Mouse (Mus musculus) embryo, embryonic 10 days (tissue): Measurements from ENCODE around the gene Acta2.
A peak's percentile ranks its signal among the peaks of the same experiment; 100 is the strongest.

Experiments
- DNase-seq: peaks from one replicate; pipeline ENCODE4 v3.0.0-alpha.2; 2015; ENCODE audit warnings: low spot score

The Acta2 gene

DNA sequence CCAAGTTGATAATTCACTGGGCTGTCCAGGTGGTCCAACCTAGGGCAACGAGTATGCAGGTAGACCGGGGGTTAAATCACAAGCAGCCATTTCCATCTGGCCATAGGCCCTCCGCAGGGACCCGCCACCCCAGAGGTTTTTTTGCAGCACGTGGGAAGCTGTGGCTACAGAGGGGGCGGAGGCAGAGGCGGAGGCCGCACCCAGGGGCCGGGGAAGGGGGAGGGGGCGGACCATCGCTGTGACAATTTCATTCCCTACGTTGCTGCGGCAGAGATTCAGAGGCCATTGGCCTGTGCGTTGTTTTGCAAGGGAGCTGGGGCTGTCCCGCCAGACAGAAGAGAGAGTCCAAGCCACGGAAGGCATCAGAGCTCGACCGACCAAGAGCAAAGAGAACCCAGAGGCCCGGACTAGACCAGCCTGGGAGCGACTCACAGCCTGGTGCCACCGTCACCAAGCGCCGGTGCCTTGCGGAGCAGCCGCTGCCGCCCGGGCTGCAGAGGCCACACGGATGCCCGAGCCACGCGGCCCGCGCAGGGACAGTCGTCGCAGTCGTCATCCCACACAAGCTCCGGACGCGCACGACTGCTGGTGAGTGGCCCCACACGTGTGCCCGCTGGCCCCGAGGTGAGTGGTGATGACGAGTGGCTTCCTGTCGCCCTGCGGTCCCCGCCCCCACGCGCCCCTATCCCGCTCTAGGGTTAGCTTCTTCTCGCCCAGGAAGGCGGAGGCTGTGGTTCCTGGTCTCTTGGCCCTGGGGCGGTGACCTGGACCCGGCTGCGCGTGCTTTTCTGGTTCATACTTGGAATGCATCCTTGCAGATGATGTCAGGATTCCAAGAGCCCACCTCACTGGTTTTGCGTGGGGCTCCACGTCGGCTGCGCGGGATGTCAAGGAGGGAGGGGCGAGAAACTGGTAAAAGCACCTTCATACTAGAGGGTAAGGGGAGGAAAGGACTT is 63.1 kb downstream of the Acta2 start, which contains the start of gene Stambpl1:
Gene Stambpl1 (plus strand): TSS at position 222 of the 956 bp plus-strand sequence.
- peak; percentile 53 for DNase-seq

DNA sequence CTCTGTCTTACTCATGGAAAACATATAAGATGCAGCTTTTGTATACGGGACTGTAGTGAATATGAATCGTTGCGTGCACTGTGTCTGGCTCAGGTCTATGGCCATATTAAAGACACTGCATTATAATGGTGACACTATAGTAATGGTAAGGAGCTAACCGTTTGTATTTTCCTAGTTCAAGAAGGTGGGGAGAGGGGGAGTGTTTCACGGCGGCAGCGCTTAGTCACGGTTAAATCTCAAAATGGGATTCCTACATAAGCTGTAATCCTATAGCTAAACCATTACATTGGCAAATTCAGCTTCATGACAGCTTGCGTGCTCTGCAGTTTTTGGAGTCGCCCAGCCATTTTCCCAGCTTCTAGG is 63.8 kb downstream of the Acta2 start:
- no peak for DNase-seq
